Mouse (Mus musculus) liver, adult 2 months (tissue): ENCODE measurements around the gene Pgm5.

Experiments
- CTCF ChIP-seq: fragments of 200-500 bp; IDR thresholded peaks from 2 replicates; pipeline ENCODE4 v1.5.1; 2011; ENCODE audit warnings: low read depth, low read length, control low read depth
- POLR2A ChIP-seq: fragments of 200-500 bp; IDR thresholded peaks from 2 replicates; pipeline ENCODE4 v1.6.1; 2011; ENCODE audit warnings: low read length, control low read depth; ENCODE audit not compliant: insufficient read depth; ENCODE audit errors: extremely low read depth

GRCm38 (mm10) chr19:24701716-24702115 is 159.9 kb downstream of the Pgm5 start:
- TF ChIP-seq POLR2A, result no peak
- TF ChIP-seq CTCF, result no peak
